Mouse (Mus musculus) E14TG2a.4 (cell line): ENCODE data around the gene Parp2.

ENCODE experiments used
- H3K27me3 ChIP-seq: 2 replicates; pipeline ENCODE4 v1.6.1; 2014; ENCODE audit warnings: low read length, control low read depth; ENCODE audit not compliant: insufficient read depth
- H3K36me3 ChIP-seq: 2 replicates; pipeline ENCODE4 v1.6.1; 2014; ENCODE audit warnings: low read length, control low read depth; ENCODE audit not compliant: insufficient read depth
- H3K4me1 ChIP-seq: replicated peaks from 2 replicates; pipeline ENCODE4 v1.6.1; 2014; ENCODE audit warnings: low read depth, low read length, control low read depth
- H3K4me3 ChIP-seq: replicated peaks from 2 replicates; pipeline ENCODE4 v1.5.1; 2014; ENCODE audit warnings: mild to moderate bottlenecking, low read length
- H3K9me3 ChIP-seq: 2 replicates; pipeline ENCODE4 v1.6.1; 2014; ENCODE audit warnings: low read length, control low read depth
- CTCF ChIP-seq: conservative IDR thresholded peaks from 2 replicates; pipeline ENCODE4 v1.5.1; 2014; ENCODE audit warnings: low read length
- NANOG ChIP-seq: IDR thresholded peaks from 2 replicates; pipeline ENCODE4 v1.6.1; 2014; ENCODE audit warnings: borderline replicate concordance, low read length, mixed read lengths
- POU5F1 ChIP-seq: IDR thresholded peaks from 2 replicates; pipeline ENCODE4 v1.6.1; 2014; ENCODE audit warnings: low read length, borderline replicate concordance

The Parp2 gene

GRCm38 (mm10) chr14:50807487-50808072 lies at the start of gene Parp2, which contains the start of gene Ccnb1ip1:
Gene Parp2, plus strand, starts transcription at chr14:50807841.
Gene Ccnb1ip1, minus strand, starts transcription at chr14:50807732.
- Histone ChIP-seq H3K4me1 (peaks cover 27% of the 10 kb centered on the region), H3K36me3 (peaks cover 48% of the 10 kb centered on the region), H3K27me3 (no peaks in the 10 kb centered on the region), H3K9me3 (no peaks in the 10 kb centered on the region), H3K4me3 (peak within 1 kb of the TSS; percentile 89)
- TF ChIP-seq POU5F1, result no peak
- no peak for TF ChIP-seq NANOG
- TF ChIP-seq CTCF, result no peak

GRCm38 (mm10) chr14:50758416-50759085 lies 49.1 kb upstream of the Parp2 start:
- H3K27me3 ChIP-seq, result no peaks in the 10 kb centered on the region
- TF ChIP-seq CTCF, result no peak
- TF ChIP-seq NANOG, result no peak
- TF ChIP-seq POU5F1, result no peak
- no peak overlapping the region for H3K4me3 ChIP-seq
- H3K4me1 ChIP-seq, result no peaks in the 10 kb centered on the region
- H3K36me3 ChIP-seq, result peaks cover 7% of the 10 kb centered on the region; the same call in 1 of the 2 replicates
- no peaks in the 10 kb centered on the region for H3K9me3 ChIP-seq

- no peak for TF ChIP-seq CTCF
- TF ChIP-seq NANOG, result no peak
- TF ChIP-seq POU5F1, result no peak
- Histone ChIP-seq H3K4me1 (no peaks in the 10 kb centered on the region), H3K9me3 (no peaks in the 10 kb centered on the region), H3K36me3 (peaks cover 64% of the 10 kb centered on the region), H3K27me3 (no peaks in the 10 kb centered on the region), H3K4me3 (no peak overlapping the region)
Measured at GRCm38 (mm10) chr14:50765736-50766135, 41.9 kb upstream of the Parp2 start.

GRCm38 (mm10) chr14:50771342-50771741 lies 36.3 kb upstream of the Parp2 start:
- Histone ChIP-seq H3K4me1 (no peaks in the 10 kb centered on the region), H3K27me3 (no peaks in the 10 kb centered on the region), H3K36me3 (peaks cover 89% of the 10 kb centered on the region), H3K9me3 (peaks cover 12% of the 10 kb centered on the region), H3K4me3 (no peak overlapping the region)
- TF ChIP-seq POU5F1, result no peak
- TF ChIP-seq NANOG, result no peak
- TF ChIP-seq CTCF, result peak; percentile 39

GRCm38 (mm10) chr14:50782166-50782565 lies 25.5 kb upstream of the Parp2 start:
- Histone ChIP-seq H3K9me3 (no peaks in the 10 kb centered on the region), H3K36me3 (peaks cover 51% of the 10 kb centered on the region), H3K4me3 (no peak overlapping the region), H3K4me1 (peaks cover 40% of the 10 kb centered on the region), H3K27me3 (no peaks in the 10 kb centered on the region)
- TF ChIP-seq NANOG (no peak), CTCF (no peak), POU5F1 (no peak)

- peaks cover 40% of the 10 kb centered on the region for H3K4me1 ChIP-seq
- peak overlapping the region; percentile 94 for H3K4me3 ChIP-seq
- H3K9me3 ChIP-seq, result no peaks in the 10 kb centered on the region
- no peak for TF ChIP-seq CTCF
- no peak for TF ChIP-seq POU5F1
- TF ChIP-seq NANOG, result no peak
- peaks cover 34% of the 10 kb centered on the region for H3K36me3 ChIP-seq
- H3K27me3 ChIP-seq, result no peaks in the 10 kb centered on the region
Measured at GRCm38 (mm10) chr14:50784391-50785250, 23.0 kb upstream of the Parp2 start.

GRCm38 (mm10) chr14:50785251-50785637 lies 22.4 kb upstream of the Parp2 start, which contains the start of gene Ttc5:
Gene Ttc5, minus strand, starts transcription at chr14:50785519.
- Histone ChIP-seq H3K9me3 (no peaks in the 10 kb centered on the region), H3K27me3 (no peaks in the 10 kb centered on the region), H3K36me3 (peaks cover 36% of the 10 kb centered on the region), H3K4me1 (peaks cover 40% of the 10 kb centered on the region), H3K4me3 (peak within 1 kb of the TSS; percentile 94)
- TF ChIP-seq POU5F1, result no peak
- TF ChIP-seq CTCF, result peak; percentile 91

GRCm38 (mm10) chr14:50788157-50788556 lies 19.5 kb upstream of the Parp2 start:
- H3K27me3 ChIP-seq, result no peaks in the 10 kb centered on the region

More at GRCm38 (mm10) chr14:50788157-50788556, 19.5 kb upstream of the Parp2 start:
- H3K4me1 ChIP-seq, result peaks cover 16% of the 10 kb centered on the region
- no peak overlapping the region for H3K4me3 ChIP-seq
- H3K9me3 ChIP-seq, result no peaks in the 10 kb centered on the region
- H3K36me3 ChIP-seq, result peaks cover 42% of the 10 kb centered on the region
- TF ChIP-seq NANOG, result no peak
- TF ChIP-seq POU5F1, result no peak
- peak; percentile 43 for TF ChIP-seq CTCF
